Mouse (Mus musculus) myocyte (in vitro differentiated cells): ENCODE results near the gene Mapkapk5. TPM values are rescaled to one million over a fixed set of nuclear protein-coding genes. Genes with fewer than 3 reads are reported as not detected.
A peak's percentile ranks its signal among the peaks of the same experiment; 100 is the strongest.

ENCODE experiments used
- H3K27me3 ChIP-seq: one replicate; pipeline ENCODE4 v1.6.1; 2011; ENCODE audit not compliant: control insufficient read depth, insufficient read depth, insufficient read length
- H3K36me3 ChIP-seq: one replicate; pipeline ENCODE4 v1.6.1; 2011; ENCODE audit not compliant: control insufficient read depth, insufficient read depth
- H3K4me2 ChIP-seq: one replicate; pipeline ENCODE4 v1.6.1; 2011; ENCODE audit warnings: low read depth, control low read depth
- H3K4me3 ChIP-seq: one replicate; pipeline ENCODE4 v1.5.1; 2011; ENCODE audit warnings: mild to moderate bottlenecking, control low read depth, moderate library complexity
- H3K79me2 ChIP-seq: one replicate; pipeline ENCODE4 v1.6.1; 2011; ENCODE audit not compliant: control insufficient read depth, insufficient read depth
- H3ac ChIP-seq: one replicate; pipeline ENCODE4 v1.6.1; 2011; ENCODE audit not compliant: control insufficient read depth, insufficient read length
- CEBPB ChIP-seq: IDR thresholded peaks from 2 replicates; pipeline ENCODE4 v1.6.1; 2011; ENCODE audit warnings: mild to moderate bottlenecking, moderate library complexity; ENCODE audit not compliant: poor library complexity, insufficient read depth, severe bottlenecking
- E2F4 ChIP-seq: IDR thresholded peaks from one replicate; pipeline ENCODE4 v1.6.1; 2011; ENCODE audit warnings: mild to moderate bottlenecking, control low read depth, moderate library complexity; ENCODE audit not compliant: insufficient read depth
- MAX ChIP-seq: IDR thresholded peaks from one replicate; pipeline ENCODE4 v1.6.1; 2011; ENCODE audit warnings: low read depth, mild to moderate bottlenecking, control low read depth
- MYOD1 ChIP-seq, 3 experiments: IDR thresholded peaks; one replicate each; pipeline ENCODE4 v1.6.1; 2011; ENCODE audit warnings: control low read depth in 2 of 3, low read depth in 2 of 3, mild to moderate bottlenecking in 2 of 3, moderate library complexity in 1 of 3; ENCODE audit not compliant: insufficient read length in 2 of 3, control insufficient read depth in 1 of 3
- MYOG ChIP-seq, 3 experiments: IDR thresholded peaks; one replicate each; pipeline ENCODE4 v1.6.1; 2011; ENCODE audit warnings: control low read depth in 2 of 3, low read depth in 2 of 3, mild to moderate bottlenecking in 2 of 3; ENCODE audit not compliant: insufficient read length in 2 of 3, control insufficient read depth in 1 of 3, insufficient read depth in 1 of 3
- POLR2A ChIP-seq: IDR thresholded peaks from one replicate; pipeline ENCODE4 v1.6.1; 2011; ENCODE audit warnings: low read depth, mild to moderate bottlenecking, control low read depth, moderate library complexity; ENCODE audit not compliant: insufficient read length
- POLR2AphosphoS2 ChIP-seq: IDR thresholded peaks from one replicate; pipeline ENCODE4 v1.6.1; 2011; ENCODE audit warnings: low read depth, control low read depth; ENCODE audit not compliant: insufficient read length
- REST ChIP-seq: IDR thresholded peaks from one replicate; pipeline ENCODE4 v1.6.1; 2011; ENCODE audit warnings: mild to moderate bottlenecking, control low read depth, moderate library complexity; ENCODE audit not compliant: insufficient read depth, insufficient read length
- SRF ChIP-seq: IDR thresholded peaks from one replicate; pipeline ENCODE4 v1.6.1; 2011; ENCODE audit warnings: low read depth; ENCODE audit not compliant: control insufficient read depth, insufficient read length
- TCF12 ChIP-seq: IDR thresholded peaks from one replicate; pipeline ENCODE4 v1.6.1; 2011; ENCODE audit warnings: mild to moderate bottlenecking, control low read depth; ENCODE audit not compliant: poor library complexity, insufficient read depth, severe bottlenecking
- TCF3 ChIP-seq: IDR thresholded peaks from one replicate; pipeline ENCODE4 v1.6.1; 2011; ENCODE audit warnings: low read depth, control low read depth; ENCODE audit not compliant: insufficient read length
- USF1 ChIP-seq: IDR thresholded peaks from one replicate; pipeline ENCODE4 v1.6.1; 2011; ENCODE audit warnings: low read depth, mild to moderate bottlenecking, control low read depth, moderate library complexity
- polyA plus RNA-seq: library from polyadenylated mRNA; unstranded; fragments of >200 nt; fragmentation: generic; extraction: Trizol; gene quantifications from one replicate; pipeline ENCODE4 v1.2.1, GENCODE M21; 2012; ENCODE audit warnings: missing spikeins

The Mapkapk5 gene
- polyA plus RNA-seq, 1 experiment: 100 TPM

GRCm38 (mm10) chr5:121592064-121592815, 46.5 kb upstream of the Mapkapk5 start:
- no peak for TF ChIP-seq REST
- TF ChIP-seq POLR2A: no peak
- TF ChIP-seq CEBPB: no peak
- TF ChIP-seq TCF3: no peak
- TF ChIP-seq SRF: no peak
- no peak for TF ChIP-seq E2F4
- TF ChIP-seq MAX: no peak
- no peak for TF ChIP-seq TCF12
- no peak for TF ChIP-seq MYOD1 (IDR thresholded peaks at IDR 0.05; ENCODE audit: control insufficient read depth in 1 of 3, insufficient read length in 2 of 3, low read depth in 2 of 3)
- no peak for TF ChIP-seq USF1
- TF ChIP-seq MYOG (IDR thresholded peaks at IDR 0.05; ENCODE audit: control insufficient read depth in 1 of 3, insufficient read depth in 1 of 3, insufficient read length in 2 of 3, low read depth in 2 of 3): no peak
- no peak for TF ChIP-seq POLR2AphosphoS2
- Histone ChIP-seq H3K36me3 (no peaks in the 10 kb centered on the region), H3ac (peak overlapping the region; percentile 88), H3K79me2 (no peaks in the 10 kb centered on the region), H3K27me3 (no peaks in the 10 kb centered on the region), H3K4me2 (peak overlapping the region; percentile 98), H3K4me3 (peak overlapping the region; percentile 66)

- H3K4me2 ChIP-seq: peak overlapping the region; percentile 98
- no peak for TF ChIP-seq TCF3
- no peak for TF ChIP-seq MYOD1 (IDR thresholded peaks at IDR 0.05; ENCODE audit: control insufficient read depth in 1 of 3, insufficient read length in 2 of 3, low read depth in 2 of 3)
- TF ChIP-seq TCF12: no peak
- TF ChIP-seq CEBPB: no peak
- no peak overlapping the region for H3K4me3 ChIP-seq
Measured at GRCm38 (mm10) chr5:121591417-121592063, 45.8 kb upstream of the Mapkapk5 start.

GRCm38 (mm10) chr5:121589928-121590327, 44.2 kb upstream of the Mapkapk5 start:
- Histone ChIP-seq H3K4me3 (no peak overlapping the region), H3K79me2 (no peaks in the 10 kb centered on the region), H3K36me3 (no peaks in the 10 kb centered on the region), H3ac (no peak overlapping the region), H3K4me2 (no peak overlapping the region), H3K27me3 (no peaks in the 10 kb centered on the region)
- TF ChIP-seq POLR2AphosphoS2 (no peak), CEBPB (no peak), REST (no peak), MYOG (IDR thresholded peaks at IDR 0.05; ENCODE audit: control insufficient read depth in 1 of 3, insufficient read depth in 1 of 3, insufficient read length in 2 of 3, low read depth in 2 of 3) (no peak), MAX (no peak), TCF12 (no peak), SRF (no peak), POLR2A (no peak), TCF3 (no peak), E2F4 (no peak), USF1 (no peak), MYOD1 (IDR thresholded peaks at IDR 0.05; ENCODE audit: control insufficient read depth in 1 of 3, insufficient read length in 2 of 3, low read depth in 2 of 3) (no peak)

More at GRCm38 (mm10) chr5:121591417-121592063, 45.8 kb upstream of the Mapkapk5 start:
- H3K27me3 ChIP-seq: no peaks in the 10 kb centered on the region
- H3ac ChIP-seq: no peak overlapping the region
- H3K36me3 ChIP-seq: no peaks in the 10 kb centered on the region
- H3K79me2 ChIP-seq: no peaks in the 10 kb centered on the region

GRCm38 (mm10) chr5:121586400-121587039, 40.8 kb upstream of the Mapkapk5 start:
- Histone ChIP-seq H3K4me2 (peak overlapping the region; percentile 52), H3K36me3 (no peaks in the 10 kb centered on the region), H3K4me3 (no peak overlapping the region), H3ac (no peak overlapping the region), H3K27me3 (no peaks in the 10 kb centered on the region), H3K79me2 (no peaks in the 10 kb centered on the region)
- TF ChIP-seq MYOG (IDR thresholded peaks at IDR 0.05; ENCODE audit: control insufficient read depth in 1 of 3, insufficient read depth in 1 of 3, insufficient read length in 2 of 3, low read depth in 2 of 3): peak in 1 of 3 experiments; percentile 13
- no peak for TF ChIP-seq SRF
- TF ChIP-seq MYOD1 (IDR thresholded peaks at IDR 0.05; ENCODE audit: control insufficient read depth in 1 of 3, insufficient read length in 2 of 3, low read depth in 2 of 3): peak in 1 of 3 experiments; percentile 46

GRCm38 (mm10) chr5:121585699-121586098, 40.0 kb upstream of the Mapkapk5 start:
- Histone ChIP-seq H3K36me3 (no peaks in the 10 kb centered on the region), H3K27me3 (no peaks in the 10 kb centered on the region), H3K79me2 (no peaks in the 10 kb centered on the region), H3K4me2 (no peak overlapping the region), H3ac (no peak overlapping the region), H3K4me3 (no peak overlapping the region)
- no peak for TF ChIP-seq POLR2A
- TF ChIP-seq POLR2AphosphoS2: no peak
- TF ChIP-seq MYOG (IDR thresholded peaks at IDR 0.05; ENCODE audit: control insufficient read depth in 1 of 3, insufficient read depth in 1 of 3, insufficient read length in 2 of 3, low read depth in 2 of 3): no peak
- no peak for TF ChIP-seq E2F4
- no peak for TF ChIP-seq TCF3
- no peak for TF ChIP-seq USF1
- no peak for TF ChIP-seq CEBPB
- TF ChIP-seq REST: no peak
- TF ChIP-seq TCF12: no peak
- no peak for TF ChIP-seq SRF
- no peak for TF ChIP-seq MYOD1 (IDR thresholded peaks at IDR 0.05; ENCODE audit: control insufficient read depth in 1 of 3, insufficient read length in 2 of 3, low read depth in 2 of 3)
- TF ChIP-seq MAX: no peak
